Comparison of ENCODE assay signal across 16 mouse cellular contexts in genomic region chr9:118396425-118397053, GRCm38 (mm10).
DNase-seq lines count a peak whose midpoint lies in the region; ATAC-seq and TF ChIP-seq lines count a peak whose summit lies in the region.
"Had no signal": no experiment of that assay in that cellular context is flagged by ENCODE, and none has a peak within 500 bp of the region (broad histone marks: within the 10 kb centered on the region; RNA-seq: fewer than 3 reads in every experiment).

No protein-coding gene starts in this region.

- H3K36me3 ChIP-seq in limb, embryonic 12.5 days: no peaks in the 10 kb centered on the region
- H3K36me3 ChIP-seq in limb, embryonic 10.5 days: no peaks in the 10 kb centered on the region
- H3K36me3 ChIP-seq: embryonic facial prominence, embryonic 13.5 days; heart, embryonic 10.5 days had no signal

- peaks cover 6% of the 10 kb centered on the region; the same call in 1 of the 2 replicates for H3K4me1 ChIP-seq in limb, embryonic 12.5 days (replicated peaks)
- H3K4me1 ChIP-seq in limb, embryonic 10.5 days: peaks cover 18% of the 10 kb centered on the region; the same call in 1 of the 2 replicates
- H3K4me1 ChIP-seq in bone marrow, adult 2 months (ENCODE audit: control insufficient read depth, insufficient read depth, low read length): peaks cover 1% of the 10 kb centered on the region; the same call in 1 of the 2 replicates
- H3K4me1 ChIP-seq in cerebellum, adult 2 months (ENCODE audit: control insufficient read depth, insufficient read depth, low read length): no peaks in the 10 kb centered on the region
- H3K4me1 ChIP-seq: embryonic facial prominence, embryonic 13.5 days; heart, embryonic 10.5 days had no signal

- TF ChIP-seq POLR2A in bone marrow, adult 2 months (IDR thresholded peaks at IDR 0.05; ENCODE audit: borderline replicate concordance, control insufficient read depth, low read depth, low read length): no peak
- no peak for TF ChIP-seq POLR2A in cerebellum, adult 2 months (IDR thresholded peaks at IDR 0.05; ENCODE audit: borderline replicate concordance, insufficient read depth, low read length)

- DNase-seq in limb, embryonic 10.5 days (ENCODE audit: low spot score): no peak
- DNase-seq in naive thymus-derived CD4-positive, alpha-beta T cell, adult 2 months (ENCODE audit: low read depth): peak; percentile 80
- peak; percentile 79 for DNase-seq in thymus, postnatal 4 days
- no peak for DNase-seq in adrenal gland, postnatal 4 days (ENCODE audit: low spot score in 2 of 2)
- DNase-seq in right cerebral cortex, postnatal 10 days (ENCODE audit: low spot score in 2 of 2): no peak
- DNase-seq in cerebellum, adult 2 months: no peak
- DNase-seq: cerebellum, adult 11-12 months; gastrocnemius, postnatal 25 days had no signal

- 0 out of 2 replicates have a peak, but pooled peaks cover 2% of the 10 kb centered on the region for H3K27me3 ChIP-seq in limb, embryonic 12.5 days
- H3K27me3 ChIP-seq in limb, embryonic 10.5 days (ENCODE audit: low read depth, poor library complexity, severe bottlenecking): peaks cover 4% of the 10 kb centered on the region; the same call in 1 of the 2 replicates
- H3K27me3 ChIP-seq in cerebellum, adult 2 months (ENCODE audit: control insufficient read depth, insufficient read depth, low read length): no peaks in the 10 kb centered on the region
- H3K27me3 ChIP-seq: embryonic facial prominence, embryonic 13.5 days had no signal

- no peak overlapping the region for H3K9ac ChIP-seq in limb, embryonic 12.5 days (replicated peaks)
- H3K9ac ChIP-seq: embryonic facial prominence, embryonic 13.5 days; liver, embryonic 14.5 days had no signal

- no peak overlapping the region for H3K4me2 ChIP-seq in limb, embryonic 12.5 days
- H3K4me2 ChIP-seq: embryonic facial prominence, embryonic 13.5 days; midbrain, embryonic 11.5 days had no signal

- ATAC-seq in limb, embryonic 12.5 days (ENCODE audit: insufficient number of reproducible peaks, insufficient read depth, low FRiP score, low TSS enrichment, low read depth): no peak
- ATAC-seq: lung, postnatal 0 days had no signal

- WGBS in limb, embryonic 12.5 days: 61% methylated on average over 2 of the region's 2 CpGs
- whole genome bisulfite sequencing in limb, embryonic 10.5 days: 66% methylated on average over 2 of the region's 2 CpGs
- 14% methylated on average over 2 of the region's 2 CpGs for WGBS in bone marrow, adult 2 months
- WGBS in cerebellum, adult 2 months: 82% methylated on average over 2 of the region's 2 CpGs

- no peak for TF ChIP-seq CTCF in bone marrow, adult 2 months (IDR thresholded peaks at IDR 0.05; ENCODE audit: control insufficient read depth, insufficient read depth, low read length)
- TF ChIP-seq CTCF in cerebellum, adult 2 months (IDR thresholded peaks at IDR 0.05; ENCODE audit: borderline replicate concordance, insufficient read depth, low read depth, low read length): no peak

- peak overlapping the region; percentile 64 for H3K27ac ChIP-seq in limb, embryonic 12.5 days
- H3K27ac ChIP-seq in limb, embryonic 10.5 days: no peak overlapping the region
- peak overlapping the region; percentile 38; the same call in 1 of the 2 replicates for H3K27ac ChIP-seq in bone marrow, adult 2 months (ENCODE audit: control insufficient read depth, insufficient read depth, low read depth, low read length, poor library complexity)
- no peak overlapping the region for H3K27ac ChIP-seq in cerebellum, adult 2 months (ENCODE audit: insufficient read depth, low read length)
- H3K27ac ChIP-seq: embryonic facial prominence, embryonic 13.5 days; heart, embryonic 10.5 days; kidney, postnatal 0 days; liver, embryonic 14.5 days had no signal

- H3K4me3 ChIP-seq in limb, embryonic 12.5 days (replicated peaks): no peak overlapping the region
- no peak overlapping the region for H3K4me3 ChIP-seq in limb, embryonic 10.5 days
- H3K4me3 ChIP-seq in bone marrow, adult 2 months (replicated peaks; ENCODE audit: control insufficient read depth, low read depth, low read length): no peak overlapping the region
- H3K4me3 ChIP-seq in cerebellum, adult 2 months (replicated peaks; ENCODE audit: insufficient read depth, low read depth, low read length): no peak overlapping the region
- H3K4me3 ChIP-seq: embryonic facial prominence, embryonic 13.5 days; heart, embryonic 10.5 days had no signal

- no peaks in the 10 kb centered on the region for H3K9me3 ChIP-seq in limb, embryonic 12.5 days
- H3K9me3 ChIP-seq in limb, embryonic 10.5 days (replicated peaks): no peaks in the 10 kb centered on the region
- H3K9me3 ChIP-seq: embryonic facial prominence, embryonic 13.5 days; heart, embryonic 10.5 days had no signal

Comparison
In these comparisons a context has a peak if more than half of its experiments do, and no peak if none do; other contexts are left out.
1. H3K27ac ChIP-seq: peak in limb, embryonic 12.5 days (single experiment) and bone marrow, adult 2 months (single experiment); none in limb, embryonic 10.5 days (single experiment) and cerebellum, adult 2 months (single experiment).
2. DNase-seq: peak in naive thymus-derived CD4-positive, alpha-beta T cell, adult 2 months (single experiment) and thymus, postnatal 4 days (single experiment); none in limb, embryonic 10.5 days (single experiment), adrenal gland, postnatal 4 days (0 of 2), right cerebral cortex, postnatal 10 days (0 of 2) and cerebellum, adult 2 months (0 of 2).